Mouse (Mus musculus) frontal cortex, adult (tissue): ENCODE measurements around the gene Gm6803.
"Not testable (repeated sequence)": the region's sequence is repeated elsewhere in the genome, so short reads cannot be mapped to it uniquely, and the experiment has no call there.

Source experiments
- ATAC-seq: cut with Nextera tagmentation; 2 replicates; pipeline ENCODE4 v1.9.2; 2017; ENCODE audit warnings: mild to moderate bottlenecking, moderate library complexity, mixed read lengths; ENCODE audit not compliant: low TSS enrichment

Gene Gm6803

DNA sequence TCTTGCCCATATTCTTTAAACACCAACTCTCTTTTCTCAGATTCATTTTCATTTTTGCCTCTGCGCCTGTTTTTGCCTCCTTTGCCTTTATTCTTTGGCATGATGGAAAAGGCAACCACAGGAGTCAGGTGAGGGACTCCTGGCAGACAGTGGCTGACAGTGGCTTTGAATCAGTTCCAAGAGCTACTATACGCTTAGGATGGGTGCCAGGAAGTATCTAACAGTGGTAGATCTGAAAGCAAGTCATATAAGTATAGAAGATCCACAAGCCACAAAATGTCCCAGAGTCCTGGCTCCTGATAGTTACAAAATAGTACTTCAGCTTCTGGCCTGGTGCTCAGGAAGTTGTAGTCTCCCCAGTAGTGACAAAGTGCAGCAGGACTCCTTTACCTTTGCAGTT is at the start of gene Gm6803:
Gm6803 (minus strand) TSS at position 101 of the 400 bp plus-strand sequence.
- not testable (repeated sequence) for ATAC-seq

GRCm38 (mm10) chr12:88045226-88045625 is 26.7 kb upstream of the Gm6803 start:
- not testable (repeated sequence) for ATAC-seq

- not testable (repeated sequence) for ATAC-seq
Measured at GRCm38 (mm10) chr12:88039703-88040102, 21.1 kb upstream of the Gm6803 start.

DNA sequence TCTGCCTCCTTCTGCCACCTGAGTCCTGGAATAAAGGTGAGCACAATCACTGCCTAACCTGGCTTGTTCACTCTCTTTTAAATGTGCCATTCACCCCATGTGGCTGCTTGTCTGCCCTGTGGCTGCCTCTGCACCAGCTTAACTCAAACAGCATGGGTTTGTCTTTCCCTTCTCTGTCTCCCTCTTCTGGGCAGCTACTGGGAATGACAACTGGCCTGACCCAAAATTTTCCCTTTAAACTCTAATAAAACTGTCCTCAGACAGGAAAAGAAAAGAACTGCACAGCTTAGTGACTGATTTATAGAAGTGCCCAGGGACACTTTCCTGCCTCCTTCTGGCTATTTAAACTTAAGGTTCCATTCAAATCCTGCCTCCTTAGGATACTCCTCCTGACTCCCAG is 20.5 kb upstream of the Gm6803 start:
- ATAC-seq = not testable (repeated sequence)

- ATAC-seq = not testable (repeated sequence)
Measured at GRCm38 (mm10) chr12:88032250-88032649, 13.7 kb upstream of the Gm6803 start.

- not testable (repeated sequence) for ATAC-seq
Measured at GRCm38 (mm10) chr12:88026704-88027103, 8.1 kb upstream of the Gm6803 start, which contains the start of gene Gm2056. Gene Gm2056 (plus strand): TSS chr12:88027004.

DNA sequence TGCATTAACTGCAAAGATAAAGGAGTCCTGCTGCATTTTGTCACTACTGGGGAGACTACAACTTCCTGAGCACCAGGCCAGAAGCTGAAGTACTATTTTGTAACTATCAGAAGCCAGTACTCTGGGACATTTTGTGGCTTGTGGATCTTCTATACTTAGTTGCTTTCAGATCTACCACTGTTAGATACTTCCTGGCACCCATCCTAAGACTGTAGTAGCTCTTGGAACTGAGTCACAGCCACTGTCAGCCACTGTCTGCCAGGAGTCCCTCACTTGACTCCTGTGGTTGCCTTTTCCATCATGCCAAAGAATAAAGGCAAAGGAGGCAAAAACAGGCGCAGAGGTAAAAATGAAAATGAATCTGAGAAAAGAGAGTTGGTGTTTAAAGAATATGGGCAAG is 7.0 kb downstream of the Gm6803 start, which contains the start of gene Gm2075:
Gm2075 (plus strand) TSS at position 301 of the 400 bp plus-strand sequence.
- ATAC-seq = not testable (repeated sequence)

DNA sequence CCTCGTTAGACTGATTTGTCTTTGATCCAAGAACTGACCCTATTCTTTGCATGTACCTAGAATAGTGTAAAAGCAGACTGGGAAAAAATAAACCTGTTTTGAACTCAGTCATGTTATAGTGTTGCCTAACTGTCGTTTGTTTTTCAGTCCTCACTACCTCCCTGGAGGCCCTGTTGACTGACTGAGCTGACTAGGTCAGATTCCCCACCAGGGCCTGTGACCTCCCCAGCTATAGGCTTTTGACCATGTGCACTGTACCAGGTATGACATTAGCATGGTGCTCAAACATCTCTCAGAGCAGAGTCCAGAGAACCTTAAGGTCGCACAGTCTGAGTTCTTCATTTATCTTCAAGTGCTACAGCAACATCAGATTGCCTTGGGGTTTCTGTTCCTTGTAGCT is 14.5 kb downstream of the Gm6803 start:
- ATAC-seq = not testable (repeated sequence)

DNA sequence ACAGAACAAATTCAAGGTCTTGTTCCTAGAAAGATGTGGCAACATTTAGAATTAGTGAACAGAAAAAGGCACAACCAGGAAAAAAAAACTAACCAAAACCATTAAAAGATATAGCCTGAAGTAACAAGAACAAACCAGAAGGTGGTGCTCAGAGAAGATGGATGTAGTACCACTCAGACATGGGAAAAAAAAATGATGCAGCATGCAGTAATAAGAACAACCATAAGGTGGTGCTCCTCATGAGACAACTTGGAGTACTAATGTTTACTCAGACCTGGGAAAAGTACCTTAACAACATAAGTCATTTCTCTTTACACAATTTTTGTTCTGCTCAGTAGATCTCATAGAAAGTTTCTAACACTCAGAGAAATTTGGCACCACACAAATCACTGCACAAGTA is 34.6 kb downstream of the Gm6803 start:
- not testable (repeated sequence) for ATAC-seq
